Mouse (Mus musculus) limb, embryonic 12.5 days (tissue): ENCODE measurements around the gene Dcbld1. TPM values are rescaled to one million over a fixed set of nuclear protein-coding genes. Genes with fewer than 3 reads are reported as not detected.
"Not testable (repeated sequence)": the region's sequence is repeated elsewhere in the genome, so short reads cannot be mapped to it uniquely, and the experiment has no call there.

Source experiments
- ATAC-seq: fragments of 200-750 bp; cut with Nextera tagmentation; 2 replicates; pipeline ENCODE4 v1.8.0; 2017; ENCODE audit warnings: low read depth, moderate TSS enrichment; ENCODE audit not compliant: insufficient number of reproducible peaks, insufficient read depth, low FRiP score, low TSS enrichment
- H3K27ac ChIP-seq: fragments of 300-500 bp; sonication (generic); 2 replicates; pipeline ENCODE4 v1.5.1; 2016; ENCODE audit warnings: mild to moderate bottlenecking, moderate library complexity
- H3K27me3 ChIP-seq: fragments of 300-500 bp; sonication (generic); 2 replicates; pipeline ENCODE4 v1.6.1; 2016; ENCODE audit warnings: mild to moderate bottlenecking, moderate library complexity
- H3K36me3 ChIP-seq: fragments of 300-500 bp; sonication (generic); 2 replicates; pipeline ENCODE4 v1.6.1; 2016; ENCODE audit warnings: mild to moderate bottlenecking, moderate library complexity
- H3K4me1 ChIP-seq: fragments of 300-500 bp; sonication (generic); replicated peaks from 2 replicates; pipeline ENCODE4 v1.6.1; 2016
- H3K4me2 ChIP-seq: fragments of 300-500 bp; sonication (generic); 2 replicates; pipeline ENCODE4 v1.6.1; 2016; ENCODE audit warnings: mild to moderate bottlenecking, moderate library complexity
- H3K4me3 ChIP-seq: fragments of 300-500 bp; sonication (generic); replicated peaks from 2 replicates; pipeline ENCODE4 v1.5.1; 2016; ENCODE audit warnings: mild to moderate bottlenecking
- H3K9ac ChIP-seq: fragments of 300-500 bp; sonication (generic); replicated peaks from 2 replicates; pipeline ENCODE4 v1.6.1; 2016; ENCODE audit warnings: mild to moderate bottlenecking, moderate library complexity
- H3K9me3 ChIP-seq: fragments of 300-500 bp; sonication (generic); 2 replicates; pipeline ENCODE4 v1.6.1; 2016; ENCODE audit warnings: mild to moderate bottlenecking, moderate library complexity
- WGBS: fragments of 180-500 bp; shearing (Covaris S2); methylation state at CpG from one replicate; pipeline ENCODE4 v1.1.7; 2016; 5-methylcytosine and 5-hydroxymethylcytosine counted together
- polyA plus RNA-seq: library from polyadenylated mRNA; unstranded; fragments of >200 nt; fragmentation: Nextera tagmentation; extraction: Ambion mirVana; gene quantifications from 2 replicates; pipeline ENCODE4 v1.2.1, GENCODE M21; 2016

The Dcbld1 gene
- polyA plus RNA-seq, 1 experiment from 2014 or later, result 28.9 TPM

DNA sequence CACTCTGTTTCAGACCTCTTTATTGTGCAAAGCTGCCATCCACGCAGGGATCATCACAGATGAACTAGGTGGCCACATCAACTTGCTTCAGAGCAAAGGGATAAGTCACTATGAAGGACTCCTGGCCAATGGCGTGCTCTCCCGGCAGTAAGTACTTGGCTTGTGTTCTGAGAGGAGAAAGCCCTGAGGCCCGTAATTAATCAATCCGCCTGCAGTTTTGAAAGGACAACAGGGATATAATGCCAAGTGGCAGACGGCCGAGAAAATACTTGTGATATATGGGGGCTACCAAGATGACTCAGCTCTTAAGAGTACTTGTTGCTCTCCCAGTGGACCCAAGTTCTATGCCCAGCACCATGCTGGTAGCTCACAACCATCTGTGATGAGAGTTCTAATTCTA lies 71.2 kb downstream of the Dcbld1 start:
- no peak overlapping the region for H3K9ac ChIP-seq
- 79% methylated on average over 7 of the region's 7 CpGs for WGBS

DNA sequence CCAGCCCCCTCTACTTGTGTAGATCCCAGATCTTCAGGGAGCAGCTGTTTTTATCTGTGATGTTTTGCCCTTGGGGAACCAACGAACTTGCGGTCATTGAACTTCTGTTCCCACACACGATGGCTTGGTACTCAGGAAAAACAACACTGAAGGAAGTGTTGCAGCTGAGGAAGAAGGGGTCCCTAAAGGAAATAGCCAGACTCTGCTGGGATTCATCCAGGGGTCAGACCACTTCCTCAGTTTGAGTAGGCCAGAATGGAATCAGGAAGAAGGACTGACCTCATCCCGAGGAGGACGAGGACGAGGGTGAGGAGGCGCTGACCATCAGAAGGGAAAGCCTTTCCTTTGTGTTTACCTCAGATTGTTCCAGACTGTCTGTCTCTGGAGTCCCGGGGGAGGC lies 75.8 kb downstream of the Dcbld1 start:
- H3K36me3 ChIP-seq, result peaks cover 43% of the 10 kb centered on the region
- no peaks in the 10 kb centered on the region for H3K27me3 ChIP-seq
- no peak overlapping the region for H3K9ac ChIP-seq
- H3K4me3 ChIP-seq, result no peak overlapping the region
- H3K27ac ChIP-seq, result no peak overlapping the region
- no peaks in the 10 kb centered on the region for H3K9me3 ChIP-seq
- H3K4me2 ChIP-seq, result no peak overlapping the region
- no peaks in the 10 kb centered on the region for H3K4me1 ChIP-seq
- ATAC-seq, result no peak
- 83% methylated on average over 8 of the region's 8 CpGs for WGBS

More for the DNA sequence above, 71.2 kb downstream of the Dcbld1 start:
- Histone ChIP-seq H3K4me1 (no peaks in the 10 kb centered on the region), H3K9me3 (no peaks in the 10 kb centered on the region), H3K36me3 (peaks cover 14% of the 10 kb centered on the region; the same call in 1 of the 2 replicates), H3K27me3 (no peaks in the 10 kb centered on the region), H3K4me2 (no peak overlapping the region), H3K4me3 (no peak overlapping the region), H3K27ac (no peak overlapping the region)
- no peak for ATAC-seq

DNA sequence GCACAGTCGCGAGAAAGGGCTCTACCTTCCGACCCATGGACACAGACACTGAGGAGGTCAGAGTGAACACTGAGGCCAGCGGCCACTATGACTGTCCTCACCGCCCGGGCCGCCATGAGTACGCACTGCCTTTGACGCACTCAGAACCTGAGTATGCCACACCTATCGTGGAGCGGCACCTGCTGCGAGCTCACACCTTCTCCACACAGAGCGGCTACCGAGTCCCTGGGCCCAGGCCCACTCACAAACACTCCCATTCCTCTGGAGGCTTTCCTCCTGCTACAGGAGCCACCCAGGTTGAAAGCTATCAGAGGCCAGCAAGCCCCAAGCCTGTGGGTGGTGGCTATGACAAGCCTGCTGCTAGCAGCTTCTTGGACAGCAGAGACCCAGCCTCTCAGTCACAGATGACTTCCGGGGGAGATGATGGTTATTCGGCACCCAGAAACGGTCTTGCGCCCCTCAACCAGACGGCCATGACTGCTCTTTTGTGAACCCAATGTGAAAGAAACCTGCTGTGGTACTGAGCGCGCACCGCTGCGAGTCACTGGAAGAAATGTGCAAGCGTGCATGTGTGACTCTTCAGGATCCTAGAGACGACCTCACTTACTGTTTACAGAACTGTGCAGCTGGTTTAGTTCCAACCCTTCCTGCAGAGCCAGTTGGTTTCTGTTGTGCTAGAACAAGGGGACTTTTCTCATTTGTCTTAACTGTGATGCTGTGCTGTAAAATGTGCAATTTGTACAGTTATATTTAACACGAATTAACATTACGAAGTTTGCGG lies 86.3 kb downstream of the Dcbld1 start:
- no peak overlapping the region for H3K4me2 ChIP-seq
- no peak overlapping the region for H3K27ac ChIP-seq
- no peak overlapping the region for H3K9ac ChIP-seq
- H3K4me3 ChIP-seq, result no peak overlapping the region
- 94% methylated on average over 28 of the region's 28 CpGs for WGBS
- ATAC-seq, result no peak
- H3K4me1 ChIP-seq, result no peaks in the 10 kb centered on the region
- no peaks in the 10 kb centered on the region for H3K9me3 ChIP-seq
- peaks cover 50% of the 10 kb centered on the region for H3K36me3 ChIP-seq
- no peaks in the 10 kb centered on the region for H3K27me3 ChIP-seq

DNA sequence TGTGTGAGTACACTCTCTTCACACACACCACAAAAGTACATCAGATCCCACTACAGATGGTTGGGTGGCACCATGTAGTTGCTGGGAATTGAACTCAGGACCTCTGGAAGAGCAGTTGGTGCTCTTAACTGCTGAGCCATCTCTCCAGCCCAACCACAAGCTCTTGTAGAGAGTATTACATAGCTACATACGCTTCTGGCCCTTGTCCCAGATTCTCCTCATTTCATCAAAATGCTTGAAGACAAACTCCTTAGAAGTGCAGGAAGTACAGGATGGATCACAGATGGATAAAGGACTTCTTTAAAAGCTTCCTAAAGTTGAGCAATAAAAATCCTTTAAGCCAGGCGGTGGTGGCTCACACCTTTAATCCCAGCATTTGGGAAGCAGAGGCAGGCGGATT lies 88.5 kb downstream of the Dcbld1 start:
- Histone ChIP-seq H3K27me3 (no peaks in the 10 kb centered on the region), H3K4me2 (no peak overlapping the region), H3K36me3 (peaks cover 30% of the 10 kb centered on the region), H3K4me1 (no peaks in the 10 kb centered on the region), H3K4me3 (no peak overlapping the region), H3K9ac (no peak overlapping the region), H3K9me3 (no peaks in the 10 kb centered on the region), H3K27ac (no peak overlapping the region)
- no peak for ATAC-seq
- 86% methylated on average over 3 of the region's 3 CpGs for WGBS

DNA sequence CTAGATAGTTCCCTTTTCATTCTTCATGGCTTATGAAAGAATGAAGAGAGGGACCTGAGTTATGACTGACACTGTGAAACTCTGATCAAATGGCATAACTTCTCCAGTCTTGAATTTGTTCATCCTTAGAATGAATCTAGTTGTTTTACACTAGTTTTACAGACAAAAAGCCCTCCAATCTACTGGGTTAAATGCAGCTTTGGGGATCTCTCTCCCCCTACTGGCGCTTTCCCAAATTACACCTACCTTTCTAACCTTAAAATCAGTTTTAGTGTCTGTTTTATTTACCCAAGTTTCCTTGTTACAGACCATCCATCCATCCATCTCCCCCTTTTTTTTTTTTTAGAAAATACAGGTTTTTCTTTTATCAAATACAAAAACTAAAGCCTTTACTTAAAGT lies 97.6 kb downstream of the Dcbld1 start:
- Histone ChIP-seq H3K36me3 (peaks cover 6% of the 10 kb centered on the region; the same call in 1 of the 2 replicates), H3K4me2 (no peak overlapping the region), H3K9ac (no peak overlapping the region), H3K4me1 (no peaks in the 10 kb centered on the region), H3K27ac (no peak overlapping the region), H3K9me3 (no peaks in the 10 kb centered on the region), H3K27me3 (no peaks in the 10 kb centered on the region), H3K4me3 (no peak overlapping the region)
- ATAC-seq, result no peak
- 0% methylated on average over 1 of the region's 1 CpGs for WGBS

DNA sequence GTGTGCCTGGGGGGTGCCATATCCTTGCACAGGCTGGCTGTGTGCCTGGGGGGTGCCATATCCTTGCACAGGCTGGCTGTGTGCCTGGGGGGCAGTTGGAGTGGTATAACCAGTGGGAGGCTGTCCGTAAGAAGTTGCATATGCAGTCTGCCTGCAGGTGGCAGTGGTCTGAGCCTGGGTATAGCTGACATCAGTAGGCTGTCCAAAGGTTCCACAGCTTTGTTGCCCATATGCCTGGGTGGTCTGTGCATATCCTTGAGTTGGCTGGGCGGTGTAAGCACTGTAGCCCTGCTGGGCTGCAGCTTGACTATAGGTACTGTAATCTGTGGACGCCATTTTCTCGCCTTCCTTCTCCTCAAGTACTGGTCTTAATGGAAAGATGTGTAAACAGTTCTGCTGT lies 109.9 kb downstream of the Dcbld1 start:
- ATAC-seq, H3K27ac ChIP-seq, H3K4me1 ChIP-seq, H3K9ac ChIP-seq, H3K9me3 ChIP-seq, H3K27me3 ChIP-seq, H3K4me3 ChIP-seq, H3K4me2 ChIP-seq: not testable (repeated sequence)
- peaks cover 72% of the 10 kb centered on the region for H3K36me3 ChIP-seq
- 96% methylated on average over 4 of the region's 4 CpGs for WGBS

DNA sequence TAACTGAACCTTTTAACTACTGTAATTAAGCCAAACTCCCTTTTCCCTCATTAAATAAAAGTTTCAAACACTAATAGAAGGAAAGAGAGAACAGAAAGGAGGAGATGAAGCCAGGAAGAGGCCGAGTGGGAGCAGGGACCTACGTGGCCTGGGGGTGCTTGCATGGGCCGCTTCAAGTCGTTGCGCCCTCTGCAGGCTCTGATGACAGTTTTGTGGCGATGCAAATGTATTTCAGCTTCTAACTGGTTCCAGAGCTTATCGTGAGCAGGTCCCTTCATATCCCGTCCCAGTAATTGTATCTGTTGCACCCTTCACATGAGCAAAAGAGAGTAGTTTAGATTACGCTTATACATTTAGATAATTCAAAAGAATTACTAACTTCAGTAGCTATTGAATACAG lies 119.8 kb downstream of the Dcbld1 start:
- no peak overlapping the region for H3K4me2 ChIP-seq
- H3K9ac ChIP-seq, result no peak overlapping the region
- H3K36me3 ChIP-seq, result peaks cover 66% of the 10 kb centered on the region
- no peak overlapping the region for H3K27ac ChIP-seq
- no peaks in the 10 kb centered on the region for H3K9me3 ChIP-seq
- H3K4me1 ChIP-seq, result no peaks in the 10 kb centered on the region
- H3K27me3 ChIP-seq, result no peaks in the 10 kb centered on the region
- ATAC-seq, result no peak
- H3K4me3 ChIP-seq, result no peak overlapping the region
- WGBS, result 71% methylated on average over 9 of the region's 9 CpGs

DNA sequence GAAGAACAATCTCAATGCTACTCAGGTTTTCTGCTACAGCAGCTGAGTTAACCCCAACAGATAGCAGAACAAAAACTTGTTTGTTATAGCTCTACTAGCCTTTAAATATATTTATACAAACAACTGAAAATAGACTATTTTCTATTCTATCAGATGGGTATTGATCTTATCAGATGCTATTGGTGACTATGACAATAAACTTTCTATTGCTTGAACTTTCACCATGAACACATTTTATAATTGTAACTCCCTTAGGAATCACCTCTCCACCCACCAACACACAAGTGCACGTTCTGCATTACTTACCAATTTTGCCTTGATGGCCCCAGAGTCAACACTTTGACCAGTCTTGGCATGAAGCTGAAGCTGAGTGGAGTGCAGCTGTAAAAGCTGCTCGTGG lies 125.0 kb downstream of the Dcbld1 start, which contains the start of gene Gm26741:
Gene Gm26741 (plus strand): TSS at position 301 of the 400 bp plus-strand sequence.
- no peaks in the 10 kb centered on the region for H3K4me1 ChIP-seq
- no peak within 1 kb of the TSS for H3K4me2 ChIP-seq
- no peak for ATAC-seq
- no peaks in the 10 kb centered on the region for H3K27me3 ChIP-seq
- H3K9me3 ChIP-seq, result no peaks in the 10 kb centered on the region
- H3K36me3 ChIP-seq, result peaks cover 31% of the 10 kb centered on the region; the same call in 1 of the 2 replicates
- no peak within 1 kb of the TSS for H3K27ac ChIP-seq
- no peak within 1 kb of the TSS for H3K4me3 ChIP-seq
- 87% methylated on average over 2 of the region's 2 CpGs for WGBS
- no peak within 1 kb of the TSS for H3K9ac ChIP-seq

DNA sequence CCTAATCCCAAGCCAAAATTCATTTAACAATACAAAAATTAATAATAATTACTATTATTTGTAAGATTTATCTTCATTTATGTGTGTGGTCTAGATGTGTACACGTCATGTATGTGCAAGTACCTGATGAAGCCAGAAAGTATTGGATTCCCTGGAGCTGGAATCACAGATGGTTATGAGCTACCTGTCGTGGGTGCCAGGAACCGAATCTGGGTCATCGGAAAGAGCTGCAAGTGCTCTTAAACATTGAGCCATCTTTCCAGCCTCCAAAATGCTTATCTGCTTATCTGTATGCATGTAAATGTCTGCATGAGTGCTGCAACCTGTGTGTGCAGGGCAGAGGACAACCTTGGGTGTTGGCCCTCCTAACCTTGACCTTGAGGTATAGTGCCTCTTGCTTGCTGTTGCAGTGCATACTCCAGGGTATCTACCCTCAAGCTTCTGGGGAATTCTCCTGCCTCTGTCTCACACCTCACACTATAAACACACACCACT lies 126.9 kb downstream of the Dcbld1 start:
- H3K4me1 ChIP-seq, result no peaks in the 10 kb centered on the region
- H3K9me3 ChIP-seq, result no peaks in the 10 kb centered on the region
- no peaks in the 10 kb centered on the region for H3K27me3 ChIP-seq
- 95% methylated on average over 4 of the region's 4 CpGs for WGBS
- no peak for ATAC-seq
- H3K27ac ChIP-seq, result no peak overlapping the region
- no peak overlapping the region for H3K9ac ChIP-seq
- H3K4me2 ChIP-seq, result no peak overlapping the region
- no peak overlapping the region for H3K4me3 ChIP-seq
- H3K36me3 ChIP-seq, result peaks cover 20% of the 10 kb centered on the region

DNA sequence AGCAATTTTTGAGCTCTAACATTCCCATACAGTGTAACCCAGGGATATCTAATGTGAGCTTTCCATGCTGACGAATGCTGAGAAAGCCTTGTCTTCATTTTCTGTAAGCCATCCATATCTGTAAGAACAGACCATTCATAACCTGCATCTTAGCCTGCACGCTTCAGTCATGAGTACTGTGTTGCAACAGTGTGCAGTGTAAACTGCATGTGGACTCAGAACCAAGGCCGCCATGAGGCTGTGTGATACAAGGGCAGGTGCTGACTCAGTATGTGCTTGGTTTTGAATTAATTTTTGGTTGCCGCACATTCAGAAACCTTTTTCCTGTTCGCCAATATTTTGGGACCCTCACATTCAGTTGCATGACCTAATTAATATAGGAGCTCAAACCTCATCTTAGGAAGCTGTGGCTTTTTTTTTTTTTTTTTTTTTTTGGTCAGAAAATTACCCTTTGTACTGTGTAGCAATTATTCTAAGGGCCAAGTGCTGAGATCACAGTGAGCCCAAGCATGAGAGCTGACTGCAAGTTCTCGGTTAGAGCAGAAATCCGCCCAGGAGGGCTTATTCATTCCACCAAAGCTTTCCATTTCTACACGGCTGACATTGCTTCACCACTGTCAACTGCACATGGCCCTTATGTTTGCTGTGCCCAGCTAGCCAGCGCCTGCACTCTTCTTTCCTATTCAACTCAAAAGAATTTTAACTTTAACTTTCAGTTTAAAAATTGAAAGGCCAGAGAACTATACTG lies 127.6 kb downstream of the Dcbld1 start:
- no peak overlapping the region for H3K4me3 ChIP-seq
- H3K9me3 ChIP-seq, result no peaks in the 10 kb centered on the region
- H3K27ac ChIP-seq, result no peak overlapping the region
- H3K4me2 ChIP-seq, result no peak overlapping the region
- H3K4me1 ChIP-seq, result no peaks in the 10 kb centered on the region
- peaks cover 19% of the 10 kb centered on the region for H3K36me3 ChIP-seq
- ATAC-seq, result no peak
- no peaks in the 10 kb centered on the region for H3K27me3 ChIP-seq
- WGBS, result 92% methylated on average over 9 of the region's 9 CpGs
- H3K9ac ChIP-seq, result no peak overlapping the region

DNA sequence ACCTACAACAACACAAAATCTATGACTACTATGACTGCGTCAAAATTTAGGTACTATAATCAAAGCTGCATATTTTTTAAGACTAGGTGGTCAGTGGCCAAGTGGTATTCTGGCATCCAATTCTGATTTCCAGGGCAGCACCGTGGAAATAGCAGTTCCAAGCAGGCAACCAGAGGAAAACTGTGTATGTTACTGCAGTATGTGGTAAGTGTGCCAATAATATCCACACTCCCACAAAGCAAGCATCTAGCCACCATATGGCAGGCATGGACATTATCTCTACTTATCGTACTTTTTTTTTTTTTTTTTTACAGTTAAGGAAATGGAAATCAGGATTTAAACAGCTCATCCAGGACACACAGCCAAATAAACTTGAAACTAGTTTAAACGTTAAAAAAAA lies 135.0 kb downstream of the Dcbld1 start:
- Histone ChIP-seq H3K9ac (no peak overlapping the region), H3K27me3 (no peaks in the 10 kb centered on the region), H3K27ac (no peak overlapping the region), H3K4me3 (no peak overlapping the region), H3K4me2 (no peak overlapping the region), H3K4me1 (no peaks in the 10 kb centered on the region), H3K9me3 (no peaks in the 10 kb centered on the region), H3K36me3 (peaks cover 3% of the 10 kb centered on the region; the same call in 1 of the 2 replicates)
- no peak for ATAC-seq
- 91% methylated on average over 4 of the region's 4 CpGs for WGBS
